Mouse (Mus musculus) bone marrow macrophage, adult 2 months (primary cell): ENCODE data around the gene Sart3.

Source experiments
- CTCF ChIP-seq: IDR thresholded peaks from 2 replicates; pipeline ENCODE4 v1.5.1; 2012; ENCODE audit warnings: low read depth, mild to moderate bottlenecking, low read length, moderate library complexity
- POLR2A ChIP-seq: IDR thresholded peaks from 2 replicates; pipeline ENCODE4 v1.6.1; 2012; ENCODE audit warnings: mild to moderate bottlenecking, low read depth, low read length, borderline replicate concordance

- TF ChIP-seq POLR2A (no peak), CTCF (no peak)
Observed at GRCm38 (mm10) chr5:113694000-113694399, 78.3 kb downstream of the Sart3 start.
